Mouse (Mus musculus): Measurements from ENCODE around the gene Zic1. TPM values are rescaled to one million over a fixed set of nuclear protein-coding genes. Genes with fewer than 3 reads are reported as not detected.

Gene Zic1
- total RNA-seq, 2 experiments from 2014 or later, result not detected

GRCm38 (mm10) chr9:91384693-91385560 lies 19.3 kb upstream of the Zic1 start:
- no peak for ATAC-seq (replicated peaks; ENCODE audit: poor library complexity, severe bottlenecking)

GRCm38 (mm10) chr9:91384136-91384500 lies 18.5 kb upstream of the Zic1 start:
- peak; percentile 41 for ATAC-seq (replicated peaks; ENCODE audit: poor library complexity, severe bottlenecking)

GRCm38 (mm10) chr9:91383441-91384135 lies 18.0 kb upstream of the Zic1 start:
- peak; percentile 13 for ATAC-seq (replicated peaks; ENCODE audit: poor library complexity, severe bottlenecking)

GRCm38 (mm10) chr9:91382471-91383255 lies 17.1 kb upstream of the Zic1 start:
- ATAC-seq (replicated peaks; ENCODE audit: poor library complexity, severe bottlenecking), result no peak

DNA sequence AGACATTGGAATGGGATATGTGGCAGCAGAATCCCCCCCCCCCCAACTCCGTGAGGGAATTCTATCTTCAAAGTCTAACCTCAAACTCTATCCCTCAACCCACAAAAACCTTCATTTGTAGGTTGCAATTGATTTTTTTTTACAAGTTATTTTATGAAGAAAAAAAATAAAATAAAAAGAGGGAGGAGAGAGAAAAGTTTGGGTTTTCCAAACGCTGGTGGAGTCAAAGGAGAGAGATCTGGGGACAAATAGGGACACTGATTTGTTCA lies 16.4 kb upstream of the Zic1 start:
- ATAC-seq (replicated peaks; ENCODE audit: poor library complexity, severe bottlenecking), result no peak

GRCm38 (mm10) chr9:91381284-91382110 lies 15.9 kb upstream of the Zic1 start:
- peak; percentile 25 for ATAC-seq (replicated peaks; ENCODE audit: poor library complexity, severe bottlenecking)

DNA sequence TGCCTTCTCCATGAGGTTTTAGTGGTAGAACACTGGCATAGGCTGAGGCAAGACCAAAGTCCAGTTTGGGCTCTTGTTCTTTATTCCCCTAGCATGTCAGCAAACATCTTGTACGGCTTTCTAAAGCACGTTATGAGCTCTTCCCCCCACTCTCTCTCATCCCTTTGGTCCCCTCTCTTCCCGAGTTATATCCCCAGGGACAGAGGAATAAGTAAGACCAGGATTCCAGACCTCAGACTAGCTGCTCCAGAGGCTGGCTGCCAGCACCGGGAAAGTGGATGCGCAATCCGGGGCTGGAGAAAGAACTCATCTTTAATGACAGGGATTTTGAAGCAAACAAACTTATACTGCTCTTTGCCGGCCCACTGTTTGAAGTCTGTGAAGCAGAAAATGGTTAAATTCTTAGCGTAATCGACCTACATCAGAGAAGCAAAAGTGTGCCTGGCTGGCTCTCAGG lies 14.9 kb upstream of the Zic1 start:
- no peak for ATAC-seq (replicated peaks; ENCODE audit: poor library complexity, severe bottlenecking)

DNA sequence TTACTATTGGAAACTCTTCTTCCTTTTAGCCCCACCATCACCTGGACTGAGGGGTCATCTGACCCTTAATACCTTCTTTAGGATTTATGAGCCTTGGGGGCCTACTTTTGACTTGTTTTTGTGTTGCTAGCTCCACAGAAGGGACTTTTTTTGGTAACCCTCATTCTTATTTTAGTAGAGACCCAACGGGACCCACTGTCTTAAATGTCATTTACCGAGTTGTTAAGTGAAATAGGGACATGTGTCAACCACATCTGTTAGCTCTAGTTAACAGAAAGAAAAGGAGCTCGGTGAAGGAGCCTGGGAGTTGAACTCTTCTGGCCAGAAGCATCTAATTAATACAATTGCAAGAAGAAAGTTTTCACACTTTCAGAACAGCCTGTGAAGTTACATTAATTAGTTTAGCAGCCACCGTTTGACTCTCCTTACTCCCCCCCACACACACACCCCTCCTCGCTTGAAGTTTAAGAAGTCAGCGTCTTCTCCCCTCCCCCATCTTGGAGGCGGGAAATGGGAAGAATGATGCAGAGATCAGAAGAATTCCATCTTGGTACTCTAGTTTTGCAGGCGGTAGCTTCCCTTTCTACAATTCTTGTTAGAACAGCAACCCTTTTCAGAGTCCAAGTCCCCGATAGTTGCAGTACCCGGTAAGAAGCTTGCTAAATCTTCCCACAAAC lies 14.3 kb upstream of the Zic1 start:
- ATAC-seq (replicated peaks; ENCODE audit: poor library complexity, severe bottlenecking), result no peak

GRCm38 (mm10) chr9:91379300-91379635 lies 13.7 kb upstream of the Zic1 start:
- no peak for ATAC-seq (replicated peaks; ENCODE audit: poor library complexity, severe bottlenecking)

DNA sequence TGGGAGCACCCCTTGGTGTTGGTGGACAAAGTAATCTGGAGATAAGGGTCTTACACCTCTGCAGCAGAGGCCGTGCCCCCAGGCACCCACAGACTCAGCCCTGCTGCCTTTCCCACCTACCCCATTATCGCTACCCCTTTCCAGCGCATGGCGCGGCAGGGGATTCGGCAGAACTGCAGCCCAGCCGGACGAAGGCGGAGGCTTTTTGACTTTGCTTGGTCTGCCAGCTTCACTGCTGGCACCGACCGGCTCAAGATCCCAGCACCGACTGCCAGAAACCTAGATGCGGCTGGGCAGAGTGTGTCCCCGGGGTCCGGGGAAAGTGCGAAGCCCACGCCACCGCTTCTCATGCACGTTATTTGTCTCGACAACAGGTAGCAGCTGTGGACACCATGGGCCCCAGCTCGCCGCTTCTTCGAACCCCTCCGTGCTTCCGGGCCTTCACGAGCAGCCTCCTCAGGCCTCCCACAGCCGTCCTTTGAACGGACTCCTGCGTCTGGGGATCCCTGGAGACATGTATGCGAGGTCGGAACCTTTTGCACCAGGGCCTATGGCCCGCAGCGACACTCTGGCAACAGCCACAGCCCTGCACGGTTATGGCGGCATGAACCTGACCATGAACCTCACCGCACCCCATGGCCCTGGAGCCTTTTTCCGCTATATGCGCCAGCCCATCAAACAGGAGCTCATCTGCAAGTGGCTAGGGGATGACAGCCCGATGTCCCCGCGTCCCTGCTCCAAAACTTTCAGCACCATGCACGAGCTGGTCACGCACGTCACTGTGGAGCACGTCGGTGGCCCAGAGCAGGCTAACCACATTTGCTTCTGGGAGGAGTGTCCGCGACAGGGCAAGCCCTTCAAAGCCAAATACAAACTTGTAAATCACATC lies 13.0 kb upstream of the Zic1 start:
- ATAC-seq (replicated peaks; ENCODE audit: poor library complexity, severe bottlenecking), result peak; percentile 17; the same call in 1 of the 2 replicates

DNA sequence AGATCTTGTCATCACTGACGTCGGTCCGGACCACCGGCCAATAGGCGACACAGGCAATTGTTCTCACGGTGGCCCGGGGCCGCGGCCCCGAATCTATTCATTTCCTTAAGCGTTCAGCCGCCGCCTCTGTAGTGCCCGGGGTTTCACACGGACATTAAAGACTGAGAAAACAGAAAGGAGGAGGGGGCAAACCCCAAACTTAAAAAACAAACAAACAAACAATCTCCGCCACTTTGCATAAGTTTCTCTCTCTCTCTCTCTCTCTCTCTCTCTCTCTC lies 12.2 kb upstream of the Zic1 start:
- no peak for ATAC-seq (replicated peaks; ENCODE audit: poor library complexity, severe bottlenecking)

DNA sequence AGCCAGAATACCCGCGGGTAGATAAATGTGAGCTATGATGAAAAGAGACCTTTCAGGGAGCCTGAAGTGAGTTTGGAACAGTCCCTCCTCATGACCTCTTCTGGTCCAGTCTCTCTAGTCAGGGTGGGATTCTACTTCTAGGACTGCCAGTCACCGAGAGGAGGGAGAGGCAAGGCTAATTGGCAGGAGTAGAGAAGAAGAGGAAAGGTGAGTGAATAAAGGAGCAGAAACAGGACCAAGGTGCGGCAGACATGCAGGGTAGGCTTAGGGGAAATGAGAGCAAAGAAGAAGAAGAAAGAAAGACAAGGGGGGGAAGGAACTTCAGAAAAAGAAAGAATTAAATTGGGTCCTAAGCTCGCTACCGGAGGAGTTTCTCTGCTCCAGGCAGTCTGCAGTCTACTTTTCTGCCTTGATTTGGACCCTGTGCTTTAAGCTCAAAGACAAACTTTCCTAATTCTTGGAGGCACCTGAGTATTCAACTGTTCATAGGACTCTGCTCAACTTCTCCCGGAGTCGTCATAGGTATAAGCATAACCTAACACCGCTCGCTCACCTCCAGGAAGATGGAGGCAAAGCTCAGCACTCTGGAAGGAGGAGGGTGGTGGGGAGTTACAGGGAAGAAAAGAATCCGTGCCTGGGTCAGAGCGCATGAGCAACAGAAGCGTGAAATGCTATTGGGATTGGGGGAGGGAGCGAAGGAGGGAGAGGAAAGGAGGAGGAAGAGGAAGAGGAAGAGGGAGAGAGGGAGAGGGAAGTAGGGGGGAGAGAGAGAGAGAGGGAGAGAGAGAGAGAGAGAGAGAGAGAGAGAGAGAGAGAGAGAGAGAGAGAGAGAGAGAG lies 11.6 kb upstream of the Zic1 start:
- ATAC-seq (replicated peaks; ENCODE audit: poor library complexity, severe bottlenecking), result no peak

- no peak for ATAC-seq (replicated peaks; ENCODE audit: poor library complexity, severe bottlenecking)
Measured at GRCm38 (mm10) chr9:91374665-91375064, 9.1 kb upstream of the Zic1 start.

- ATAC-seq (replicated peaks; ENCODE audit: poor library complexity, severe bottlenecking), result no peak
Measured at GRCm38 (mm10) chr9:91373811-91374575, 8.4 kb upstream of the Zic1 start.

- ATAC-seq (replicated peaks; ENCODE audit: poor library complexity, severe bottlenecking), result no peak
Measured at GRCm38 (mm10) chr9:91371608-91372007, 6.0 kb upstream of the Zic1 start.

GRCm38 (mm10) chr9:91371011-91371410 lies 5.4 kb upstream of the Zic1 start:
- no peak for ATAC-seq (replicated peaks; ENCODE audit: poor library complexity, severe bottlenecking)

DNA sequence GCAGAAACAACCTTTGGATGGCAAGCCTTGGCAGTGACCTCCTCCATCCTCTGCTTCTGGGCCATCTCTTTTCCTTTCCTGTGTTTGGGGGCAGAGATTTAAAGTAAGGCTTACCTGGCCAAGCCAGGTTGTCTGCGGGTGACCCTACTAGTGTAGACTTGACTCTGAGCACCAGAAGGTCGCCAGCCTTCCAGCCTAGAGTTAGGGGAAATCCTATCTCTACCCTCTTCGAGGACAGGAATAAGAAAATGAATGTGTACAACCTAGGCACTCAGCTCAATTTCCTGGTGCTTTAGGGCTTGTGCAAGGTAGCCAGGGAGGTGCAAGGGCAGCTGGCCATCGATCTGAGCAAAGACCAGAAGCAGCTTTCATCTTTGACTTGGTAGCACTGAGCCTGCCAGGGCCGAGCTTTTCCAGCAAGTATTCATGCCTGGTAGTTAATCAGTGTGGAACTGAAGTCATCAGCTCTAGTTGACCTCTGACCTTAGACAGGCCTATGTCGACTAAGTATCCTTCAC lies 4.6 kb upstream of the Zic1 start:
- no peak for ATAC-seq (replicated peaks; ENCODE audit: poor library complexity, severe bottlenecking)

All from granulocyte monocyte progenitor cell, adult 5-6 weeks (primary cell).